Mouse (Mus musculus): ENCODE measurements around the gene 4930524N10Rik.

Gene 4930524N10Rik

GRCm38 (mm10) chrX:154343292-154343691 lies at the start of gene 4930524N10Rik:
4930524N10Rik (minus strand) TSS chrX:154343392.
- no peak for DNase-seq

DNA sequence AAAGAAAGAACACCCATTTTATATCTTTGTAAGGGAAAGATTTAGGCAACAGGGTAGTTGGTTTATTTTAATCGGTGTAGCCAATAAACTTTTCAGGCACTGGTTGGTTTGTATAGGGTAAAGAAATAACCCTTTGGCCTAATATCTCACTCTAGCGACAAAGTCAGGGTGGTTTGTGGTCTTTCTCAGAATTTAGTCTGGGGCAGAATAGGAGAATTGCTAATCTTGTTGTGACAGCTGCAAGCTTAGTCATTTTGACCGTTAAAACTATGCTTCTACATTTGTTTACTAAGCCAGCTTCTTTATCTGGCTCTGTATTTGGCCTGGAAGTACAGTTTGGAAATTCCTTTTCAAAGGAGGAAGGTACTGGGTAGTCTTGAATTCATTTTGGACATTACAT lies 6.8 kb upstream of the 4930524N10Rik start:
- DNase-seq = no peak

GRCm38 (mm10) chrX:154349302-154350041 lies 6.3 kb upstream of the 4930524N10Rik start:
- DNase-seq = no peak

- DNase-seq = no peak
Measured at GRCm38 (mm10) chrX:154347933-154348332, 4.7 kb upstream of the 4930524N10Rik start.
